Mouse (Mus musculus) lung, postnatal 25 days (tissue): Measurements from ENCODE around the gene Prm3.
A peak's percentile ranks its signal among the peaks of the same experiment; 100 is the strongest.

ENCODE experiments used
- DNase-seq: peaks from one replicate; pipeline ENCODE4 v3.0.0; 2022; ENCODE audit warnings: low spot score

Gene Prm3

DNA sequence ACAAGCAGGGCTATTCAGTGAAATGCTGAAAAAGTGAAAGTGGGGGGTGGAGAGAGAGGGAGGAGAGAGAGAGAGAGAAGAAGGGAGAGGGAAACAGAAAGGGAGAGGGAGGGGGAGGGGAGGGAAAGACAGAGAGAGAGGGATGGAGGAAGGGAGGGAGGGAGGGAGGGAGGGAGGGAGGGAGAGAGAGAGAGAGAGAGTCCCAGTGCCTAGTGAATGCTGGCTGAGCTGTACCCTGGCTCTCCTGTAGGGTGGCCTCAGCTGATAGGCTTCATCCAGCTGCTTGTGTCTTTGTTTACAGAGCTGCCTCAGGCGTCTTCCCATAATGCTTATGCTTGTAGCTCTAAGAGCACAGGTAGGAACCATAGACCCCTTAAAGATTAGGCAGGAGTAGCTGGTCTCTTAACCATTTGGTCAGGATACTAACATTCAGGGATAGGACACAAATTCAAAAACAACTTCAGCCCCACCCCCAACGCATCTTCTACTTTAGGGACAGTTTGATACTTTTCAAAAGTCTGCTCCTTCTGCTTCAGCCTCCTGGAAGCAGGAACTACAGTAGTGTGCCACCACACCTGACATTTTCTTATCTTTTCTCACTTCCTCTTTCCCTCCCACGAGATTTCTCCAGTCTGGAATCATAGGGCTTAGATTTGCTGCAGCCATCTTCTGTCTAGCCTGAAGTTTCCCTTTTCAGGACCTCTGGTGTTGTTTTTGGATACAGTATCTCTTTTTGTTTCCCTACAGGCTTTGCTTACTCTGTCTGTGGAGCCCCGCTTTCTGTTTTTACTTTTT lies 20.0 kb downstream of the Prm3 start:
- no peak for DNase-seq

GRCm38 (mm10) chr16:10769661-10770060 lies 21.1 kb downstream of the Prm3 start:
- no peak for DNase-seq

GRCm38 (mm10) chr16:10768821-10769220 lies 21.9 kb downstream of the Prm3 start:
- DNase-seq, result peak; percentile 54

- peak; percentile 83 for DNase-seq
These were observed 23.6 kb downstream of the Prm3 start for GRCm38 (mm10) chr16:10767158-10767557.

- no peak for DNase-seq
These were observed 26.4 kb downstream of the Prm3 start for GRCm38 (mm10) chr16:10764323-10764722.

DNA sequence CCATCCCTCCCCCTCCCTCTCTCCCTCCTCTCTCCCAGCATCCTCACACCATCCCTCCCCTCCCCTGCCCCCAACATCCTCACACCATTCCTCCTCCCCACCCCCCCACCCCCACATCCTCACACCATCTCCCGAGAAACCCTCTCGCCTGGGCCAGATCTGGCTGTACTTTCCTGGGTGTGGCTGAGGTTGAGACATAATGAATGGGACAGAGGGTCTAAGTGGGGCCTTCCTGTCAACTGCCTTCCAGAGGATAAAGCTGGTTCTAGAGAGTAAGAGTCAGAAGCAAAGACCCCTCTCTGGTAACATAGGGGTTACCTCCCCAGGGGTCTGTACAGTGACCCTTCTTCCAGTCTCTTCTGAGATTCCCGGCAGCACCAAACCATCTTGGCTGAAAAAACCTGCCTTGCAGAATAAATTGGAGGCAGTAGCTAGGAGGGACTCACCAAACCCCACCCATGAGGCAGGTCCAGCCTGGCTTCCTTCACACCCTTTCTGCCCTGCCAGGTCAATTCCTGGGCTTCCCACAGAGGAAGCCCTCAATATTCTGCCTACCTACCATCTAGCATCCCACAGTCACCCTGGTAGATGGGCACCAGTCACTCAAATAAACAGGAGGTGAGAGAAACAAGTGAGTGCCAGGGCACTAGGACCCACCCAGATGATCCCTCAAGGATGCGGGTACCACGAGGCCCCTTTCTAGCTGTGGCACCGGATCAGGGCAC lies 27.0 kb downstream of the Prm3 start:
- DNase-seq, result no peak

DNA sequence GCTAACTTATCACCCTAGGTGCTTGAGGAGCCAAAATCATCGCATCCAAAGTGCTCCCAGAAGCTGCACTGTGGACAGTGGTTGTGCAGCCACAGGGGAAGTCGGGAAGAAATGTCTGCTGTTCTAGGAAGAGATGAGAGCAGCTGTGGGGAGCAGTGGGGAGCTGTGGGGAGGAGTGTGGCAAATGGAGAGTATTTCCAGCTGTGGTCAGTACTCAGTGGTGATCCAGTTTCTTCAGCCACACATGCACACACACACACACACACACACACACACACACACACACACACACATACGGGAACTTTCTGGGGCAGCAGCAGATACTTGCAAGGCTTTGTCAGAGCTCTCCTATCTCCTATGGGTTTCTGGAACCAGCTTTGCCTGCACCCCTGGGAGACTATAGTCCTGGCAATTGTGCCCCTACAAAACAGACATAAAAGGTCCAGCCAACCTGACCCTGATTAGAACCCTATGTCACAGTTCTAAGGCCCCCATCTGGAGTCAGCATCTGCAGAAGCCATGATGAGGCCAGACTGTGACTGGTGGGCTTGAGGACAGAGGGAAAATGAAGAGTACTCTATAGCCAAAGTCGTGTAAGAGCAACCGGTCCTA lies 28.0 kb downstream of the Prm3 start:
- no peak for DNase-seq

GRCm38 (mm10) chr16:10761182-10761581 lies 29.5 kb downstream of the Prm3 start:
- DNase-seq, result no peak

DNA sequence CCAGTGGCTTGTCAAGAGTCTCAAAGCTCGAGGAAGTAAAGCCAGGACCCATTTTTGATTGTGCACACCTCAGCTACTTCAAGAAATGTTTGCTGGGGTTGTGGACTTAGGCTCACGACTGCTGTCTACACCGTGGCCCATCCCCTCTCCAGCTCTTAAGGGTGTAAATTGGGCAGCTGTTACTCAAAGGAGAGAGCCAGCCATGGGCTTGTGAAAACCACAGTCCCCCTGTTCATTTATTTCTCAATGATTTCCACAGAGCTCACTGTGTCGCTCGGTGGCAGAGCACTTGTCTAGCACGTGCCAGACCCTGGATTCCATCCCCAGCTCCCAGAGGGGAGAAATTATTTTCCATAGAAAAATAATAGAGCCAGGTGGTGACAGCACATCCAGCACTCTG lies 34.5 kb downstream of the Prm3 start:
- no peak for DNase-seq

DNA sequence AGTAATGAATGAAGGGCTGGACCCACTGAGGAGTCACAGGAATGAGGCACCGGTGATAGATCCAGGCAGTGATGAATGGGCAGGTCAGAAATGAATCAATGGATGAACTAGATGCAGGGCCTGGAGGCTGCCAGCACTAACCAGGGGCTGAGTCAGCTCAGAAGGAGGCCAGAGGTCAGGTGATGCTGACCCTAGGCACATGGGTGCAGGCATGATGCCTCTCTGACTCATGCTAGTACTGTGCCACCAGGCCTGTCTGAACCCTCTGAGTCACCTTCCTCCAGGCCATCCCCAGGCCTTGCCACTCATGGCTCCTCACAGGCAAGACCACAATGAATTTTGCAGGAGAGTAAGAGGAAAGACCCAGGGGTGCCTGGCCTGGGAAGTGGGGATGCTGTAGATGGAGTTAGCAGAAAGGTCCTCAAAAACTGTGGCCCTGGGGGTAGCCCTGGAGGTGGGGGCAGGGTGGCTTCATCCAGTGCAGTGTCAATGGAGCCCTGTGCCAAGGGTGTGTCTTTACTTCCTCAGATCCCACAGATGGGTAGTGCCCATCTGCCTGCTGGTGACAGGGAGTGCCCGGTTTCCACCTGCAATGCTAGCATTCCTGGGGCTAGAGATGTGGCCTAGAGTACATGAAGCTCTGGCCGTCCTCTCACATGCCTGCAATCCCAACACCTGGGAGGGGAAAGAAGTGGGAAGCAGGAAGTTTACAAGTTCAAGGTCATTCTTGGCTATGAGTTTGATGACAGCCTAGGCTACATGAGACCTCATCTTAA lies 36.0 kb downstream of the Prm3 start:
- DNase-seq, result no peak

- DNase-seq, result no peak
These were observed 40.9 kb downstream of the Prm3 start for GRCm38 (mm10) chr16:10749824-10750223.

DNA sequence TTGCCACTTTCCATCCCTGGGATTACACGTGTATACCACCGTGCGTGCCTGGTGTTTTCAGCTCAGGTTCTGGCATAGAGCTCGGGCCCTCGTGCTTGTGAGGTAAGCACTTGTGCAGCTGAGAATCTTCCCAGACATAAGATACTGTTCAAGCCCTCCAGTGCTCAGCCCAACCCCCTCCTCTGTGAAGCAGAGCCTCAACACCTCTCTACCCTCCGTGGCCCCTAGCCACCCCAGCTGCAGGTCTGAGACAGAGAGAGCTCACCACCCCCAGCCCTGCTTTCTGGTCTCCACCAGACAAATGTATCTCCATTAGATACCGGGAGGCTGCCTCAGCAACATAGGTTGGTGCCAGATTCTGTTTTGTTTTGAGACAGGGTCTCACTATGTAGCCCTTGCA lies 41.5 kb downstream of the Prm3 start:
- no peak for DNase-seq

DNA sequence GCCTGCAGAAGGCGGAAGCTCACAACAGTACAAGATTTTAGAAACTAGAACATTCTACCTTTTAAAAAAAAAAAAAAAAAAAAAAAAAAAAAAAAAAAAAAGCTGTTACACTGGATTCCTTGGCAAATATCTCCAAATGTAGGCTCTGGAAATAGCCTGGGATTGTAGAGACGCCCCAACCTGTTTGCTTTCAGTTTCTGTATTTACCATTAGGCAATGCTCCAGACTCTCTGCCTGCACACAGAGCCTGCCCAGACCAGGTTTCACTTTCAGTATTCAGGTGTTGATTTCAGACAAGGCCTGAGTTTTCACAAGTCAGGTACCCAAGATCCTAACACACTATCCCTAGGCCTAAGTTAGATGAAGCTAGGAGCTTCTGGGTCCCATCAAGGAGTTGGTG lies 49.6 kb downstream of the Prm3 start:
- peak; percentile 82 for DNase-seq
